Mouse (Mus musculus) spleen, adult 18-20 months (tissue): ENCODE data around the gene Krtap29-1.

Experiments used
- DNase-seq, 2 experiments: peaks; one replicate each; pipeline ENCODE4 v3.0.0; 2022; ENCODE audit warnings: mixed read lengths in 2 of 2

The Krtap29-1 gene

DNA sequence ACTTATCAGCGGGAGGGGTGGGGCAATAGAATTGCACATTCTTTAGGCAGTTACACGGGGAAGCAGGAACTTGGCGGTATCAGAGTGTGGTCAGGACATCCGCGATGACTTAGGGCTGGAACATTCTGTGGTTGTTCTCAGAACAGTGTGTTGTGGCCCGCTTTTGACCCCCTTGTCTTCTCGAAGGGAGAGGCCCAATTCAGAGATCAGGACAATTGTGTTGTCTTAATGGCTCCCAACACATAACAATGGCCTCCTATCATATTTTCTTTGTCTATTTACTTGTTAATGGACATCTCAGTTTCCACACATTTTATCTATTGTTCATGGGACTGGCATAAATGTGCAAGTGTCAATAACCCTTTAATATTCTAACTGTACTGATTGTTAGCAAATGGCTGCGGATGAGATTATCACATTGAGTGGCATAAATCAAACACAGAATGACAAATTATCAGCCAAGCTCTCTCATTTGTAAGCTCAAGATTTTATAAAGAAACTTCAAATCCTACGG, 41.0 kb downstream of the Krtap29-1 start:
- DNase-seq: no peak

DNA sequence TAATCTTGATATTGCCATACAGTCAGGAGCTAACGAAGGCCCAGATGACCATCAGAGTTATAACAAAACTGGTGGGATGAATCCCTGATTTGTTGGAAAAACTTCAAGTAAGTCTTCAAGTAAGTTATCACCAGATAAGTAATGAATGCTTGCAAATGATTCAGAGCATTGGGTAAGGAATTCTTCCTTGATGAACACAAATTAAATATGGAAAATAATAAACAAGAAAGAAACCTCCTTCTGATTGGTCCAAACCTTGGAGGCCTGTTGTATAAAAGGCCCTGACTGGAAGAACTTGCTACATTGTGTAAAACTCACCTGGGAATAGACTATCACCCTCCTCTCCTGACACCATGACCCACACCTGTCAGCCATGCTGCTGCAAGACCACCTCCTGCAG, 42.9 kb downstream of the Krtap29-1 start, which contains the start of gene Krtap31-2:
TSS of gene Krtap31-2 (plus strand) at position 301 of the 400 bp plus-strand sequence.
- no peak for DNase-seq
